In the genomic region with DNA sequence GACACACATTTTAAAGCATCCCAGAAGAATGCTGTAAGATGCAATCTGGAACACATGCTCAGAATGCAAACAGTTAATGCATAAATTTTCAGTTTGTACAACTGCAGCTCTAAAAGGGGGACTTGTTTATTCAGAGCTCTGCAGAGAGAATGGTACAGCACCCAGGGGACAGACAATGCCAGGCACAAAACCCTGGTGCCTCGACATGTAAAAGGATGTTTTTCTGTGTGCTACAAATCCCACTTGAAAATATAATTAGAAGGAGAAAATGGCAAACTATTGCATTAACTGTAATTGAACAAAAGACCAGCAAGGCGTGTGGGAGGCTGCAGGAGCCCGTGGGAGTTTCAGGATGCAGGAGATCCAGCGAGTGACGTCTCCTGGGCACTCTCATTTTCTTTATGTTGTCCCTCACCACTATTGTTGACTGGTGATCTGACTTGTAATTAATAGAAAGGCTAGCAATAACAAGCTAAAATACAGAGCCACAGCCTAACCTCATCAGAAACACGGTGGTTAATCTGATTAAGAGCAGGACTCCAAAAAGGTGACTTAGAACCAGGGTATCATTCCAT, we compare ENCODE assay signal across 12 mouse cellular contexts. TPM values are rescaled to one million over a fixed set of nuclear protein-coding genes. Genes with fewer than 3 reads are reported as not detected.
DNase-seq lines count a peak whose midpoint lies in the region; ATAC-seq and TF ChIP-seq lines count a peak whose summit lies in the region.
"Had no signal": no experiment of that assay in that cellular context is flagged by ENCODE, and none has a peak within 500 bp of the region (broad histone marks: within the 10 kb centered on the region; RNA-seq: fewer than 3 reads in every experiment).

No protein-coding gene starts in this region.

- TF ChIP-seq CTCF in layer of hippocampus, adult 2 months (conservative IDR thresholded peaks at IDR 0.05) = no peak
- no peak for TF ChIP-seq CTCF in hindbrain, postnatal 0 days (IDR thresholded peaks at IDR 0.05; ENCODE audit: low read depth)

- H3K36me3 ChIP-seq in forebrain, embryonic 13.5 days (ENCODE audit: poor library complexity, severe bottlenecking) = peaks cover 21% of the 10 kb centered on the region
- peaks cover 6% of the 10 kb centered on the region; the same call in 1 of the 2 replicates for H3K36me3 ChIP-seq in hindbrain, postnatal 0 days (ENCODE audit: insufficient read depth, low read length)
- H3K36me3 ChIP-seq in neural tube, embryonic 14.5 days (ENCODE audit: control insufficient read depth, insufficient read depth, low read length) = peaks cover 29% of the 10 kb centered on the region; the same call in 1 of the 2 replicates
- H3K36me3 ChIP-seq: limb, embryonic 13.5 days had no signal

- 1% methylated on average over 6 of the region's 6 CpGs for WGBS in forebrain, embryonic 13.5 days
- 18% methylated on average over 6 of the region's 6 CpGs for WGBS in hindbrain, postnatal 0 days
- 15% methylated on average over 6 of the region's 6 CpGs for WGBS in neural tube, embryonic 14.5 days

- H3K9me3 ChIP-seq in forebrain, embryonic 13.5 days (replicated peaks) = no peaks in the 10 kb centered on the region
- H3K9me3 ChIP-seq in hindbrain, postnatal 0 days (ENCODE audit: low read length) = no peaks in the 10 kb centered on the region
- no peaks in the 10 kb centered on the region for H3K9me3 ChIP-seq in neural tube, embryonic 14.5 days (ENCODE audit: control insufficient read depth, low read length)
- H3K9me3 ChIP-seq: limb, embryonic 13.5 days had no signal

- ATAC-seq in forebrain, embryonic 13.5 days = peak; percentile 44; the same call in 1 of the 2 replicates
- ATAC-seq in hindbrain, postnatal 0 days = 0 out of 2 replicates have a peak, but pooled peaks have one; percentile 24
- peak; percentile 30; the same call in 1 of the 2 replicates for ATAC-seq in neural tube, embryonic 14.5 days (ENCODE audit: low read depth)
- no peak for ATAC-seq in monocyte, adult 5-6 weeks (replicated peaks; ENCODE audit: insufficient number of reproducible peaks, low FRiP score, low TSS enrichment, poor library complexity, severe bottlenecking)

- H3K27ac ChIP-seq in layer of hippocampus, adult 2 months = peak overlapping the region; percentile 36; the same call in 1 of the 2 replicates
- peak overlapping the region; percentile 60 for H3K27ac ChIP-seq in forebrain, embryonic 13.5 days
- H3K27ac ChIP-seq in hindbrain, postnatal 0 days = peak overlapping the region; percentile 11
- H3K27ac ChIP-seq in neural tube, embryonic 14.5 days (ENCODE audit: low read depth, low read length) = peak overlapping the region; percentile 66
- H3K27ac ChIP-seq: kidney, postnatal 0 days; limb, embryonic 13.5 days had no signal

- H3K4me2 ChIP-seq in forebrain, embryonic 13.5 days = peak overlapping the region; percentile 38
- H3K4me2 ChIP-seq in hindbrain, postnatal 0 days (ENCODE audit: low read depth, low read length) = 0 out of 2 replicates have a peak overlapping the region, but pooled peaks have one; percentile 2
- no peak overlapping the region for H3K4me2 ChIP-seq in neural tube, embryonic 14.5 days (ENCODE audit: low read depth, low read length)
- H3K4me2 ChIP-seq: limb, embryonic 13.5 days had no signal

- H3K9ac ChIP-seq in forebrain, embryonic 13.5 days = no peak overlapping the region; the same call in 1 of the 2 replicates
- H3K9ac ChIP-seq in hindbrain, postnatal 0 days (replicated peaks; ENCODE audit: low read length) = no peak overlapping the region
- no peak overlapping the region for H3K9ac ChIP-seq in neural tube, embryonic 14.5 days (replicated peaks; ENCODE audit: low read depth, low read length)
- H3K9ac ChIP-seq: limb, embryonic 13.5 days had no signal

- H3K27me3 ChIP-seq in forebrain, embryonic 13.5 days = no peaks in the 10 kb centered on the region
- no peaks in the 10 kb centered on the region for H3K27me3 ChIP-seq in hindbrain, postnatal 0 days (ENCODE audit: insufficient read depth, low read length)
- no peaks in the 10 kb centered on the region for H3K27me3 ChIP-seq in neural tube, embryonic 14.5 days (ENCODE audit: control insufficient read depth, insufficient read depth, low read length)
- H3K27me3 ChIP-seq: limb, embryonic 13.5 days had no signal

- no peak overlapping the region for H3K4me3 ChIP-seq in layer of hippocampus, adult 2 months
- no peak overlapping the region for H3K4me3 ChIP-seq in forebrain, embryonic 13.5 days
- H3K4me3 ChIP-seq in hindbrain, postnatal 0 days (ENCODE audit: low read length) = no peak overlapping the region
- no peak overlapping the region for H3K4me3 ChIP-seq in neural tube, embryonic 14.5 days (ENCODE audit: low read depth, low read length)
- H3K4me3 ChIP-seq: limb, embryonic 13.5 days had no signal

- H3K4me1 ChIP-seq in forebrain, embryonic 13.5 days = peaks cover 35% of the 10 kb centered on the region
- H3K4me1 ChIP-seq in hindbrain, postnatal 0 days (ENCODE audit: insufficient read depth, low read length) = peaks cover 14% of the 10 kb centered on the region
- peaks cover 31% of the 10 kb centered on the region for H3K4me1 ChIP-seq in neural tube, embryonic 14.5 days (ENCODE audit: control insufficient read depth, insufficient read depth, low read length)

- no peak for DNase-seq in layer of hippocampus, adult 2 months (ENCODE audit: low spot score in 2 of 2)
- no peak for DNase-seq in layer of hippocampus, adult 8-10 months (ENCODE audit: low spot score in 2 of 2)
- DNase-seq in hindbrain, postnatal 0 days (ENCODE audit: low spot score) = no peak
- DNase-seq in urinary bladder, adult 2 months (ENCODE audit: low spot score) = no peak
- no peak for DNase-seq in testis, postnatal 14 days (ENCODE audit: low spot score)
- DNase-seq: cerebellum, postnatal 25 days; thymus, postnatal 4 days had no signal

RNA-seq across cellular contexts. Expression of a gene that starts 29.0 kb away (rescaled TPM):
- 1 to 10 TPM; 1.8 to 1.9 TPM for total RNA-seq in layer of hippocampus, adult 2 months (2021)
- total RNA-seq in layer of hippocampus, adult 8-10 months (2022) = 1 to 10 TPM; 2.2 to 3.0 (median 2.6) TPM
- 28.6 and 46.9 TPM in 2 replicates for polyA plus RNA-seq in forebrain, embryonic 13.5 days (2015; fragmentation: Nextera tagmentation; extraction: Ambion mirVana)
- 89.3 and 99.4 TPM in 2 replicates for total RNA-seq in hindbrain, postnatal 0 days (2014; rRNA removed)
- polyA plus RNA-seq in hindbrain, postnatal 0 days (2015; fragmentation: Nextera tagmentation; extraction: Ambion mirVana) = 112 and 114 TPM in 2 replicates
- 170 and 186 TPM in 2 replicates for polyA plus RNA-seq in neural tube, embryonic 14.5 days (2014; fragmentation: Nextera tagmentation; extraction: Ambion mirVana)
- 127 and 134 TPM in 2 replicates for polyA plus RNA-seq in urinary bladder, adult 2 months (2012; rRNA removed)
- total RNA-seq in monocyte, adult 5-6 weeks (2017) = 6.7 to 11.1 TPM (median 10.2 TPM) in 3 replicates

Comparison
In these comparisons a context has a peak if more than half of its experiments do, and no peak if none do; other contexts are left out.
1. H3K27ac ChIP-seq: peak in every context shown above with its lines; median percentile 66 in neural tube, embryonic 14.5 days; 60 in forebrain, embryonic 13.5 days; 36 in layer of hippocampus, adult 2 months; 11 in hindbrain, postnatal 0 days.